Comparison of ENCODE assay signal across 14 mouse cellular contexts in genomic region chr14:12459700-12460099, GRCm38 (mm10).
A peak's percentile ranks its signal among the peaks of the same experiment; 100 is the strongest.
DNase-seq lines count a peak whose midpoint lies in the region; ATAC-seq and TF ChIP-seq lines count a peak whose summit lies in the region.
"Had no signal": no experiment of that assay in that cellular context is flagged by ENCODE, and none has a peak within 500 bp of the region (broad histone marks: within the 10 kb centered on the region; RNA-seq: fewer than 3 reads in every experiment).

No protein-coding gene starts in this region.

- H3K27ac ChIP-seq in gastrocnemius, adult 2 months = no peak overlapping the region
- H3K27ac ChIP-seq: heart, embryonic 13.5 days; liver, embryonic 14.5 days had no signal

- no peak overlapping the region for H3K4me3 ChIP-seq in gastrocnemius, adult 2 months
- H3K4me3 ChIP-seq: heart, embryonic 13.5 days had no signal

- DNase-seq in frontal cortex, postnatal 14 days (ENCODE audit: low spot score in 2 of 2) = no peak
- DNase-seq in left cerebral cortex, postnatal 10 days (ENCODE audit: extremely low spot score in 1 of 2, low spot score in 2 of 2) = peak; percentile 27 to 34
- no peak for DNase-seq in left cerebral cortex, adult 11 months (ENCODE audit: low spot score)
- DNase-seq in right cerebral cortex, postnatal 14 days = peak; percentile 22
- no peak for DNase-seq in right cerebral cortex, postnatal 36 days (ENCODE audit: low spot score in 2 of 2)
- no peak for DNase-seq in gastrocnemius, adult 2 months
- DNase-seq: adrenal gland, postnatal 25 days; kidney, adult 8-10 months; kidney, postnatal 4 days; lung, postnatal 10 days had no signal

- no peak for TF ChIP-seq CTCF in gastrocnemius, adult 2 months (IDR thresholded peaks at IDR 0.05)

- peak; percentile 71 for ATAC-seq in frontal cortex, adult (ENCODE audit: low TSS enrichment)
- ATAC-seq: CD4-positive, CD25-positive, alpha-beta regulatory T cell, adult 4 months had no signal

- intact Hi-C loops in left cerebral cortex, postnatal 10 days (cut with DNase I) = no loop called here
- intact Hi-C loops in gastrocnemius, adult 2 months (cut with DNase I) = no loop called here

Comparison
In these comparisons a context has a peak if more than half of its experiments do, and no peak if none do; other contexts are left out.
1. DNase-seq: peak in left cerebral cortex, postnatal 10 days (2 of 2) and right cerebral cortex, postnatal 14 days (single experiment); none in frontal cortex, postnatal 14 days (0 of 2), left cerebral cortex, adult 11 months (single experiment), right cerebral cortex, postnatal 36 days (0 of 2) and gastrocnemius, adult 2 months (single experiment).